Mouse (Mus musculus): ENCODE measurements at regions not wholly inside any gene's neighbourhood (a gene's known extent, or its start where the extent isn't known, plus 50 kb on each side); places are given as distances from the start of the nearest gene placed in this dataset.

DNA sequence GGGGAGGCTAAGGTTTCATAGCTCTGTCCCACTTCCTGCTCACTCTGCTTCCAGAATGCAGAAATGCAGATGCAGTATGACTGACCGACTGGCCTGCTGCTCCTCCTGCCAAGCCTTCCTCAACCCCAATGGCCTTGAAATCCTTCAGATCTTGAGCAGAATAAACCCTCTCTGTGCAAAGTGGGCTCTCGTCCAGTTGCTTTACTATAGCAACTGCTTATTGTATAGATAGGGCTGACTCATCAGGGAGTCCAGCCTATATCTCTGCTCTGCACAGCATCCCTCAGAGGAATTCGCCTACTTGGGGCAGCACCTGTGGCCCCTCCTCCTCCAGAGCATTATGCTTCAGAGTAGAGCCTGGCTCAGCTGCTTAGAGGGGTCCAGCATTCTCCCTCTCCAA lies 268.5 kb downstream of the Ccdc91 start:
- Histone ChIP-seq H3K27ac (ENCODE audit: low read depth, low read length) (no peak overlapping the region), H3K4me2 (ENCODE audit: low read length) (no peak overlapping the region), H3K4me1 (ENCODE audit: control insufficient read depth, insufficient read depth, low read length) (no peaks in the 10 kb centered on the region), H3K9me3 (replicated peaks; ENCODE audit: control insufficient read depth, low read length) (no peaks in the 10 kb centered on the region), H3K27me3 (replicated peaks; ENCODE audit: control insufficient read depth, insufficient read depth, low read length) (no peaks in the 10 kb centered on the region), H3K36me3 (ENCODE audit: control insufficient read depth, insufficient read depth, low read length) (no peaks in the 10 kb centered on the region), H3K4me3 (ENCODE audit: low read depth, low read length) (no peak overlapping the region), H3K9ac (ENCODE audit: low read length) (no peak overlapping the region)
- 64% methylated on average over 3 of the region's 3 CpGs for WGBS
- ATAC-seq: no peak
- no peak for DNase-seq (ENCODE audit: low spot score)

- Histone ChIP-seq H3K9ac (ENCODE audit: low read length) (no peak overlapping the region), H3K4me1 (ENCODE audit: control insufficient read depth, insufficient read depth, low read length) (no peaks in the 10 kb centered on the region), H3K4me2 (ENCODE audit: low read length) (no peak overlapping the region), H3K9me3 (replicated peaks; ENCODE audit: control insufficient read depth, low read length) (no peaks in the 10 kb centered on the region), H3K36me3 (ENCODE audit: control insufficient read depth, insufficient read depth, low read length) (no peaks in the 10 kb centered on the region), H3K27ac (ENCODE audit: low read depth, low read length) (no peak overlapping the region), H3K4me3 (ENCODE audit: low read depth, low read length) (no peak overlapping the region), H3K27me3 (replicated peaks; ENCODE audit: control insufficient read depth, insufficient read depth, low read length) (no peaks in the 10 kb centered on the region)
- ATAC-seq: no peak
- DNase-seq (ENCODE audit: low spot score): no peak
- WGBS: 83% methylated on average over 2 of the region's 2 CpGs
Observed at GRCm38 (mm10) chr6:147745690-147746089, 270.1 kb downstream of the Ccdc91 start.

GRCm38 (mm10) chr6:147747945-147748344 lies 272.3 kb downstream of the Ccdc91 start:
- no peak overlapping the region for H3K27ac ChIP-seq (ENCODE audit: low read depth, low read length)
- DNase-seq (ENCODE audit: low spot score): no peak
- H3K4me1 ChIP-seq (ENCODE audit: control insufficient read depth, insufficient read depth, low read length): no peaks in the 10 kb centered on the region
- no peaks in the 10 kb centered on the region for H3K9me3 ChIP-seq (replicated peaks; ENCODE audit: control insufficient read depth, low read length)
- no peak overlapping the region for H3K4me2 ChIP-seq (ENCODE audit: low read length)
- no peaks in the 10 kb centered on the region for H3K27me3 ChIP-seq (replicated peaks; ENCODE audit: control insufficient read depth, insufficient read depth, low read length)
- no peak for ATAC-seq
- no peaks in the 10 kb centered on the region for H3K36me3 ChIP-seq (ENCODE audit: control insufficient read depth, insufficient read depth, low read length)
- no peak overlapping the region for H3K9ac ChIP-seq (ENCODE audit: low read length)
- no peak overlapping the region for H3K4me3 ChIP-seq (ENCODE audit: low read depth, low read length)

DNA sequence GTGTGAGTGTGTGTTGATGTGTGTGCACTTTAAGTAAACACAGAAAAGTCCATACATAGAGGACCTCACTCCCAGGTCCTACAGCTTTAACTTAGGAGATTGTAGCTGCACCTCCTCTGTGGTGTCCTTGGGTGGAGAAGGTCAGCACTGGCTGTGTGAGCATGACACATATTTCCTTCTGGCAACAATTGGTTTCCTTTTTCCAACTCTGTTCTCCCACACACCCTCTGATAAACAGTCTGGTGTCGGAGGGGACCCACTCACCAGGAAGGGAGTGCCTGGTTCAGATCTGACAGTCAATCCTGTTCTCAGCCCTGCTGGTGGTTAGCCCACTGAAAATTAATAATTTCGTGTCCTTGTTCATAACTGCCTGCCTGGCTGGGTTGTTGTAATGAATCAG lies 276.7 kb downstream of the Ccdc91 start:
- no peak for ATAC-seq
- Histone ChIP-seq H3K9ac (ENCODE audit: low read length) (no peak overlapping the region), H3K4me1 (ENCODE audit: control insufficient read depth, insufficient read depth, low read length) (no peaks in the 10 kb centered on the region), H3K36me3 (ENCODE audit: control insufficient read depth, insufficient read depth, low read length) (no peaks in the 10 kb centered on the region), H3K27me3 (replicated peaks; ENCODE audit: control insufficient read depth, insufficient read depth, low read length) (no peaks in the 10 kb centered on the region), H3K4me3 (ENCODE audit: low read depth, low read length) (no peak overlapping the region), H3K9me3 (replicated peaks; ENCODE audit: control insufficient read depth, low read length) (no peaks in the 10 kb centered on the region), H3K27ac (ENCODE audit: low read depth, low read length) (no peak overlapping the region), H3K4me2 (ENCODE audit: low read length) (no peak overlapping the region)
- DNase-seq (ENCODE audit: low spot score): no peak
- 75% methylated on average over 2 of the region's 2 CpGs for WGBS

DNA sequence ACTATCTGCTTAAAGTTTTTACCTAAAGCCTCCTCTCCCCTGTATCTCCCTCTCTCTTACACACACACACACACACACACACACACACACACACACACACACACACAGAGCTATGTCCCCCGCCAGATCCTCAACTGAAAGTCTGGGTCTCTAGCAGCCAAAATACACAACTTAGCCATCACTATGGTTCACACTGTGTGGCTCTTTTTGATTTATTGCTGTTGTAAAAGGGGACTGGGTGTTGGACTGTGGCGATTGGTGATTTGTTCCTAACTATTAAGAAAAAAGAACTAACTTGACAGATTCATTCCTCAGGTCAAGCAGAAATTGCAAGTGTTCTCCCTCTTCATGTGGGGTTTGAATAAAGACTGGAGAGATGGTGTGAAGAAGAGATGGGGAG lies 278.2 kb downstream of the Ccdc91 start:
- Histone ChIP-seq H3K4me2 (ENCODE audit: low read length) (no peak overlapping the region), H3K9ac (ENCODE audit: low read length) (no peak overlapping the region), H3K4me1 (ENCODE audit: control insufficient read depth, insufficient read depth, low read length) (no peaks in the 10 kb centered on the region), H3K4me3 (ENCODE audit: low read depth, low read length) (no peak overlapping the region), H3K36me3 (ENCODE audit: control insufficient read depth, insufficient read depth, low read length) (no peaks in the 10 kb centered on the region), H3K9me3 (replicated peaks; ENCODE audit: control insufficient read depth, low read length) (no peaks in the 10 kb centered on the region), H3K27me3 (replicated peaks; ENCODE audit: control insufficient read depth, insufficient read depth, low read length) (no peaks in the 10 kb centered on the region), H3K27ac (ENCODE audit: low read depth, low read length) (no peak overlapping the region)
- ATAC-seq: no peak
- DNase-seq (ENCODE audit: low spot score): no peak
- WGBS: 86% methylated on average over 2 of the region's 2 CpGs

DNA sequence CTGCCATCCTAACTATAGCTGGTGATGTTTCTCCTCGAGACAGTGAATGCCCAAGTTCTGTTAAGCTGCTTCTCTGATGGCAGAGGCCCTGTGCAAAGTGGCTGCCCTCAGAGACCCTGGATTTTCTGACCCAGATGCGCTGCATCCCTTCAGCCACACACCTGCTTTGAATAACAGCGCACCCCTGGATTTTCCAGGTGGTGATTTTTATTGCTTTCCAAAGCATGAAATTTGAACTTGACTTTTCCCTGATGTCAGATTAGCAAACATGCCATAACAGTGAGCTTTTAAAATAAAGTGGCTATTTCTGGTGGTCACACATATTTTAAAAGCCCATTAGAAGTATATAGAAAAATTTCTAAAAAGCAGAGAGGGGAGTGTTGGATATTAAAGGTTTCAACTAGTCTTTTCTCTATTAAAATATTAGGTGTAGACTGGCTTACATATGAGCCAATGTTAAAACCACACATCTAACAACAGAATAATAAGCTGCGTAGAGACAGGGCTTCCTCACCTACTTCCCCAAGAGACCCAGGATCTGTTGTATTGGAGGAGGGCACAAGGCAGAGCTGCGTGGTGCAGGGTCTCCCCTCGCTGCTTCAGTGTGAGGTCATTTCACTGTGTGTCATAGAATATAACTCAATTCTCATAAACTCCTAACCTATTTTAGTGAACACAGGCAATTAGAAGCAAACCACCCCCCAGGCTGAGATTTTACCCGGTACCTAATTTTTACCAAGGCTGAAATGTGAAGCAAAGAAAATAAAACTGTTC lies 280.3 kb downstream of the Ccdc91 start:
- 85% methylated on average over 7 of the region's 7 CpGs for WGBS
- no peaks in the 10 kb centered on the region for H3K27me3 ChIP-seq (replicated peaks; ENCODE audit: control insufficient read depth, insufficient read depth, low read length)
- no peak for ATAC-seq
- DNase-seq (ENCODE audit: low spot score): no peak
- H3K4me3 ChIP-seq (ENCODE audit: low read depth, low read length): no peak overlapping the region
- no peak overlapping the region for H3K27ac ChIP-seq (ENCODE audit: low read depth, low read length)
- no peak overlapping the region for H3K9ac ChIP-seq (ENCODE audit: low read length)
- no peak overlapping the region for H3K4me2 ChIP-seq (ENCODE audit: low read length)
- no peaks in the 10 kb centered on the region for H3K4me1 ChIP-seq (ENCODE audit: control insufficient read depth, insufficient read depth, low read length)
- no peaks in the 10 kb centered on the region for H3K36me3 ChIP-seq (ENCODE audit: control insufficient read depth, insufficient read depth, low read length)
- H3K9me3 ChIP-seq (replicated peaks; ENCODE audit: control insufficient read depth, low read length): no peaks in the 10 kb centered on the region

GRCm38 (mm10) chr6:147759485-147759884 lies 283.9 kb downstream of the Ccdc91 start:
- H3K9me3 ChIP-seq (replicated peaks; ENCODE audit: control insufficient read depth, low read length): no peaks in the 10 kb centered on the region
- no peak for DNase-seq (ENCODE audit: low spot score)
- no peaks in the 10 kb centered on the region for H3K27me3 ChIP-seq (replicated peaks; ENCODE audit: control insufficient read depth, insufficient read depth, low read length)
- H3K4me3 ChIP-seq (ENCODE audit: low read depth, low read length): no peak overlapping the region
- no peak overlapping the region for H3K9ac ChIP-seq (ENCODE audit: low read length)
- no peaks in the 10 kb centered on the region for H3K36me3 ChIP-seq (ENCODE audit: control insufficient read depth, insufficient read depth, low read length)
- H3K4me2 ChIP-seq (ENCODE audit: low read length): no peak overlapping the region
- 88% methylated on average over 7 of the region's 7 CpGs for WGBS
- ATAC-seq: no peak
- no peak overlapping the region for H3K27ac ChIP-seq (ENCODE audit: low read depth, low read length)
- no peaks in the 10 kb centered on the region for H3K4me1 ChIP-seq (ENCODE audit: control insufficient read depth, insufficient read depth, low read length)

DNA sequence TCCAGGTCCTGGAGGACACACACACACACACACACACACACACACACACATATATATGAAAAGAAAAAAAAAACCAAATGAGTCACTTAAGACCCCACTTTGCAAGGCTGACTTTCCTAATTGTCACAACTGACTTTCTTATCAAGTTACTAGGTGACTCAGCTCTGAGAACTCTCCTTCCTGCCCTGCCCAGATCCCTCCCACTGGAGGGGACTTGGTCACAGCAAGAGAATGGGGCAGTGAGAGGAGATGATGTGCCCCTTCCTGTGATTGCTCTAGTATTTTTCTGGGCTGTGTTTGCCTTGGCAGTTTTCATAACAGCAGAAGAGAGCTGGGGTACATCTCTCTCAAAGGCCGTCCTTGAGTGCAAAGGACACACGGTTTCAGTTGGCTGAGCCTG lies 284.5 kb downstream of the Ccdc91 start:
- H3K4me2 ChIP-seq (ENCODE audit: low read length): no peak overlapping the region
- no peaks in the 10 kb centered on the region for H3K36me3 ChIP-seq (ENCODE audit: control insufficient read depth, insufficient read depth, low read length)
- no peaks in the 10 kb centered on the region for H3K27me3 ChIP-seq (replicated peaks; ENCODE audit: control insufficient read depth, insufficient read depth, low read length)
- no peak for ATAC-seq
- H3K9me3 ChIP-seq (replicated peaks; ENCODE audit: control insufficient read depth, low read length): no peaks in the 10 kb centered on the region
- H3K4me1 ChIP-seq (ENCODE audit: control insufficient read depth, insufficient read depth, low read length): no peaks in the 10 kb centered on the region
- DNase-seq (ENCODE audit: low spot score): no peak
- 90% methylated on average over 2 of the region's 2 CpGs for WGBS
- no peak overlapping the region for H3K4me3 ChIP-seq (ENCODE audit: low read depth, low read length)
- H3K27ac ChIP-seq (ENCODE audit: low read depth, low read length): no peak overlapping the region
- H3K9ac ChIP-seq (ENCODE audit: low read length): no peak overlapping the region

DNA sequence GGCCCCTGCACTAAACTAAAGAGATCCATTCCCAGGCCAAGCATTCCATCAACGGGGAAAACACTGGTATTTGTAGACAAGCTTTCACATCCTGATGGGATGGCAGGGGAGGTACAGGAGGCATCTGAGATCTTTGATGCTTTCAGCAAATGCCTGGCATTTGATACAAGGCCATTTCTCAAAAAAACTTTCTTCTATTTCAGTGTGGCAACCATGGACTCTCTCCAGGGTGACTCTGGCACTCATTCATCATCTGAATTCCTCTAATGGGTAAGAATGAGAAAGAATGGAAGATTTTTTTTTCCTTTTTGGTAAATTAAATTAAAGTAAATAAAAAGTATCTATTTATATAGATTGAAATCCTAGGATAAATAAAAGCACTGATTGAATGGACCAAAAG lies 281.8 kb upstream of the Far2 start:
- H3K4me3 ChIP-seq (ENCODE audit: low read depth, low read length): no peak overlapping the region
- H3K9me3 ChIP-seq (replicated peaks; ENCODE audit: control insufficient read depth, low read length): no peaks in the 10 kb centered on the region
- H3K36me3 ChIP-seq (ENCODE audit: control insufficient read depth, insufficient read depth, low read length): no peaks in the 10 kb centered on the region
- H3K27me3 ChIP-seq (replicated peaks; ENCODE audit: control insufficient read depth, insufficient read depth, low read length): no peaks in the 10 kb centered on the region
- no peak overlapping the region for H3K4me2 ChIP-seq (ENCODE audit: low read length)
- no peak overlapping the region for H3K27ac ChIP-seq (ENCODE audit: low read depth, low read length)
- H3K4me1 ChIP-seq (ENCODE audit: control insufficient read depth, insufficient read depth, low read length): no peaks in the 10 kb centered on the region
- ATAC-seq (no peak), DNase-seq (ENCODE audit: low spot score) (no peak)
- no peak overlapping the region for H3K9ac ChIP-seq (ENCODE audit: low read length)
- 78% methylated on average over 1 of the region's 1 CpGs for WGBS

Measured in forebrain, embryonic 14.5 days (tissue).